Mouse (Mus musculus) frontal cortex, postnatal 36 days (tissue): ENCODE data around the gene Tent5a.

Source experiments
- DNase-seq, 2 experiments: peaks; one replicate each; pipeline ENCODE4 v3.0.0; 2022; ENCODE audit warnings: low spot score in 2 of 2

Gene Tent5a

GRCm38 (mm10) chr9:85327242-85328211 is at the start of gene Tent5a:
Gene Tent5a (minus strand): TSS chr9:85327348.
- peak; percentile 46 to 52 for DNase-seq

DNA sequence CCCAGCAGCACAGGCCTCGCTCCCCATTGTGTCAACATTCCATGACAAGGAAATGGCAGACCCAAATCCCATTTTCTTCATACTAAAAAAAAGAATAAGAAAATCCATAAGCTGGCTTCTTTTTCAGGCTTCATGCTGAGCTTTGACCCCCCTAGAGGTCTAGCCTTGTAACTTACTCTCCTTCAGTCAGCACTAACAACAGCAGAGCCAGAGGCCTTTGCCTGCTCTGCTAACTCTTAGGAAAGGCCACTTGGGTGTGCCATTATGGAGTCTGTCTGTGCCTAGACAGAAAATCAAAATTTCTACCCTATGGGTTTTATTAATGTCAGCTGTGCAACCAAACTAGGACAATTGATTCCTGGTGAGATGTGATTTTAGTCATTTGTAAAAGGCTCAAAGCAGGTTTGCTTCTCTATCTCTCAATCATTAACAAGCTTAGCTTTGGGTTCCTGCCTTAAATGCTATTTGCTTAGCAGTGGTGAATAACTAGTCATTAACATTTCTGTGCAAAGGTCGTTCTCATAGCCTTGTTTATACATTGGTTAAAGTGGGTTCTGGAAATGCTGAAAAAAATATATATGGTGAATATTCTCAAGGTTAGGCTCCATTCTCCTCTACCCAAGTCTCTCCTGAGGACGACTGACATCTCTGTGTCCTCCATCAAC is 49.6 kb upstream of the Tent5a start:
- DNase-seq, result no peak

DNA sequence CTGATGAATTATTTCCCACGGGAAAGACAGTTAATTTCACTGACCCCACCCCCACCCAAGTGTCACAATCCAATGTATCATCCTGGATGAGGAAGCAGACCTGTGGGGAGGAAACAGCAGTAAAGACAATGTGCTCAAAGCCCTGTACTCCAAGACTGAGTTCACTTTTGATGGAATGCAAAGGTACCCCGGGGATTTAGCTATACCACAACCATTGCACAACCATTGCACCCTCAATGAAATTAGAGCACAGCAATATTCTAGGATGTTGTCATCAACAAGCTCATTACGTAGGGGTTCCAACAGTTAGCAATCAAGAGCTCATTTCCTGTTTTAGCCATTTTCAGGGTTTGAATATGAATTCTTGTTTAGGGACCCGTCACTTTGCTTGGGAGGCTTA is 48.0 kb upstream of the Tent5a start:
- DNase-seq, result no peak

DNA sequence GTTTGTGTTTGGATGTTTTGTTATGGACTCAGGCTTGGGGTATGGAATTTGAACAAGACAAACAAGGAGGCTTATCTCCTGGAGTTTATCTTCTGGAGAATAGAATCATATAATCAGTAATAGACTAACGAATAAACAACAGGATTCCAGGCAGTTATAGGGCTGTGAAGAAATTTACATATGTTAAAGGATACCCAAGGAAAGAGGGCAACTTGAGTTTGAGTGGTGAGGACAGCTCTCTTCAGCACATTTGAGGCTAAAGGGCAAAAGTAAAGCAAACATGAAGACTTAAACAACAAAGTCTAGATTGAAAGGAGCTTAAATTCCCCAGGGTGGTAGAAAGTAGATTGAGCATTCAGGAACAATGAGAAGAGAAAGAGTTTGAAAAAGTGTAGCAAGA is 44.9 kb upstream of the Tent5a start:
- no peak for DNase-seq

- no peak for DNase-seq
Measured at GRCm38 (mm10) chr9:85369512-85369911, 42.4 kb upstream of the Tent5a start.

GRCm38 (mm10) chr9:85357154-85357860 is 30.2 kb upstream of the Tent5a start:
- no peak for DNase-seq

DNA sequence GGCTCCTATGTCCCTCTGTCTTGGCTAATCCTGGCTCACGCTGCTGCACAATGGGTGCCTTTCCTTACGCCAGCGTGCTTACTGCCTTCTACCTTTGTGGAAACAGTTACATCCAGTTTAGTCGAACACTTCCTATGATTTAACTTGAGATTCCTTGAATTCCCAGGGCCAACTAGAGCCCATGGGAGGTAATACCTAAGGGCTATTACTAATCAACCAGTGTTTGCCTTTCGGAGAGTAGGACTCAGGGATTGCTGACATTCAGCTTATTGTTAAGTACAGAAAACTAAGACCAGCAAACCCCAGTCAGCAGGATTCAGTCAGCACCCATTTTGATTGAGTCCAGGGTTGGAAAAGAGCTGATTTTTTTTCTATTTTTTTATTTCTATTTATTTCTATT is 28.4 kb upstream of the Tent5a start:
- DNase-seq, result no peak

- no peak for DNase-seq
Measured at GRCm38 (mm10) chr9:85347823-85348523, 20.8 kb upstream of the Tent5a start.

GRCm38 (mm10) chr9:85342892-85343785 is 16.0 kb upstream of the Tent5a start:
- DNase-seq, result no peak

DNA sequence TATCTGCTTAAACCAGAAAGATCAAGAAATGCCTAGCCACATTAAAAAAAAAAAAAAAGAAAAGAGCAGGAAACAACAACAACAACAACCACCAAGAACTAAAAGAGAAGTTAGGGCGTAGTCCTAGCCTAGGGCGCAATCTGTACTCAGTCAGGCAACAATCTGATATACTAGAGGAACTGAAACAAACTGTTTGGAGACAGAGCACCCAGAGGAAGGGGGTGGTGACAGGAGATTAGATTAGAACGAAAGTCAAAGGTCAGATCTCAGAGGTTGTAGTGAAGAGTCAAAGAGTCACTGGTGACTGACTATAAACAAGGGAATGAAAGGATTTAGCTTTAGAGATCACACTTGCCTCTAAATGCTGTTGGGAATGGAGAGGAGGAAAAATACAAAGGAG is 13.2 kb upstream of the Tent5a start:
- DNase-seq, result no peak

- no peak for DNase-seq
Measured at GRCm38 (mm10) chr9:85336046-85336445, 8.9 kb upstream of the Tent5a start.

DNA sequence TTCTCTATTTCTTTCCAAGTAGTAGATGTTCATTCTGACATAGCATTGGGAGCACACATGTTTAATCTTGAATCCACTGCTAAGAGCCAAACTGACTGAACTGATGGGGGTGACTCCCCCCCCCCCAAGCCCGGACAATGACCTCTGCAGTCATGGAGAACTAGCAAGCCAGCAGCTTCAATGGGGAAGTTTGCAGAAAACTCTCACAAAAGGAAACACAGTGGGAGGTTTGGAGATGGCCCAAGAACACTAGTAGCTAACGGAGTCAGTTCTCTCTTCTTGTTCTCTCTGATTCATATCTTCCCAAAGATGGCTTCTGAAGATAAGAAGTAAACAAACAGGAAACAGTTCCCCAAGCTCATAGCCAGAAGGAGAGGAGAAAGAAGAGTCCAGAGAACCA is 4.4 kb upstream of the Tent5a start:
- DNase-seq, result no peak

GRCm38 (mm10) chr9:85328259-85328658 is 1.1 kb upstream of the Tent5a start:
- DNase-seq, result peak; percentile 81 to 84

- DNase-seq, result no peak
Measured at GRCm38 (mm10) chr9:85326292-85327241, 581 bp downstream of the Tent5a start.

DNA sequence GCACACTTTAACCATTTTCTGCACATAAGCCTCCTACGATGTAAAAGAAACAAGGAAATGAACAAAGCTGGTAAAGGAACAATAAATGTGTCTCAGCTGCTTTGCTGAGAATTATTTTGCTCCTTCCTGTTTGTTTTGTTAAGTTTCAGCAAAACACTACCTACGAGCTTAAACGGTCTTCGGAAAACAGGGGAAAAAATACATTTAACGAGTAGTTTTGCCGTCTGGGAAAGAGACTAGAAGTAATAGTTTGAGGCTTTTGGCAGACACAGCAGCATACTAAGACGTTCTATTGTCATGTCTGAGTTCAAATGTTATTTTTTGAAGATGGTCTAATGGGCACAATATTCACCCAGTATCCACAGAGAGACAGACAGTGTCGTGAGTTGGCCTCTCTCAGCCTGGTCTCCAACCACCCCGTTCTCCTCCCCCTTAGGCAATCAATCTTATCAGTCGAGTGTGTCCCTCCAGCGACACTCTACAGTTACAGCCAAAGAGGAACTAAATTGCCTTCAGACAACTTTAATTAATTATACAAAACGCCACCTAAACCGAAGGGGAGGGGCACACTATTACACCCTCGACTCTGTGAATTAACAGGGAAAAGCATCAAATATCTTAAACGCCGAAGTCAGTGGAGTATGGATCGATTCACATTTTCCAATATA is 1.8 kb downstream of the Tent5a start:
- no peak for DNase-seq

DNA sequence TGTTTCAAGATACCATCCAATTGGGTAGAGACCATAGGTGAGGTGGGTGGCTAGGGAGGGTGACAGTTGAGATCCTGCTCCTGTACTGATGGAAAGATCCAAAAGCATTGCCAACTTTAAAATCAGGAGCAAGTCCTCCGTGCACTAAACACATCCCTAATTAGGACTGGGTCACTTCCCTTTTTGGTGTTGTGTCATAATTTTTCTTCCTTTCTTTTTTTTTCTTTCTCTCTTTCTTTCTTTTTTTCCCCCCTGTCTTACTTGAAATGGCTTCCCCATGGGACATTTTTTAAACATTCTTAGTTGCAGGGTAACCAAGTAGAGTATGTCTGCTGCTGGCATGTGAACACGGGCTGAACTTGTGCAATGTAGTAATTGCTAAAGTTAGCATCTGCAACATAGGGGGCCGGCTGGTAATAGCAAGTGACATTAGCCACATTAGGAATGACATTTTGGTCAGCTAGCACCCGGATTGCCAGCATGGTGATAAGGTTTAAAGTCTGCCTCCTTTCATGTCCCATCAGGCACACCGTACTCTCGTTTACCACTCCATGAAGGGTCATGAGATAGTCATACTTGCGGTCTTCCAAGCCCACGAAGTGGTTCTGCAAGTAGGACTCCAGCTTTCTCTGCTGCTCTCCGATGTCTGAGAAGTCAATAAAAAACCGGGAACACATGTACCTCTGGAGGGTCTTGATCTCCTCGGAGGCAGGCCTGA is 2.8 kb downstream of the Tent5a start:
- DNase-seq, result no peak

- no peak for DNase-seq
Measured at GRCm38 (mm10) chr9:85320167-85320951, 6.8 kb downstream of the Tent5a start.

DNA sequence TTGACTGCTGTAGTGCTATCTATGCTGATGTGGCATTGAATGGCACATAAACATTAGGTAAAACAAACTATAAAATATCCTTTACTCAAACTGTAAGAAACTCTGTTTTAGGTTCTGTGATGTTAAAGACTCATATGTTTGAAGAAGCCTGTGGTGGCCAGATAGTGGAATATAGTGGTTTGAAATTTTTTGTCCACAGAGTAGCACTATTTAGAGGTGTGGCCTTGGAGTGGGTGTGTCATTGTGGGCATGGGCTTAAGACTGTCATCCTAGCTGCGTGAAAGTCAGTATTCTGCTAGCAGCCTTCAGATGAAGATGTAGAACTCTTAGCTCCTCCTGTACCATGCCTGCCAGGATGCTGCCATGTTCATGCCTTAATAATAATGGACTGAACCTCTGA is 11.0 kb downstream of the Tent5a start:
- no peak for DNase-seq
